Mouse (Mus musculus) forebrain, embryonic 16.5 days (tissue): ENCODE results near the gene Kntc1. TPM values are rescaled to one million over a fixed set of nuclear protein-coding genes. Genes with fewer than 3 reads are reported as not detected.

Experiments
- ATAC-seq: fragments of 200-750 bp; cut with Nextera tagmentation; 2 replicates; pipeline ENCODE4 v1.8.0; 2017; ENCODE audit warnings: mild to moderate bottlenecking, moderate library complexity
- H3K27ac ChIP-seq: fragments of 300-500 bp; sonication (generic); 2 replicates; pipeline ENCODE4 v1.5.1; 2014; ENCODE audit warnings: low read length, control low read depth
- H3K27me3 ChIP-seq: fragments of 300-500 bp; sonication (generic); replicated peaks from 2 replicates; pipeline ENCODE4 v1.6.1; 2014; ENCODE audit warnings: low read length; ENCODE audit not compliant: control insufficient read depth, insufficient read depth
- H3K36me3 ChIP-seq: fragments of 300-500 bp; sonication (generic); 2 replicates; pipeline ENCODE4 v1.6.1; 2014; ENCODE audit not compliant: control insufficient read depth, insufficient read depth
- H3K4me1 ChIP-seq: fragments of 300-500 bp; sonication (generic); replicated peaks from 2 replicates; pipeline ENCODE4 v1.6.1; 2014; ENCODE audit warnings: low read length; ENCODE audit not compliant: control insufficient read depth, insufficient read depth
- H3K4me2 ChIP-seq: fragments of 300-500 bp; sonication (generic); 2 replicates; pipeline ENCODE4 v1.6.1; 2014; ENCODE audit warnings: mild to moderate bottlenecking, low read length, control low read depth
- H3K4me3 ChIP-seq: fragments of 300-500 bp; sonication (generic); replicated peaks from 2 replicates; pipeline ENCODE4 v1.5.1; 2014; ENCODE audit warnings: mild to moderate bottlenecking, low read length, control low read depth
- H3K9ac ChIP-seq: fragments of 300-500 bp; sonication (generic); replicated peaks from 2 replicates; pipeline ENCODE4 v1.6.1; 2014; ENCODE audit warnings: low read depth, low read length, control low read depth
- H3K9me3 ChIP-seq: fragments of 300-500 bp; sonication (generic); 2 replicates; pipeline ENCODE4 v1.6.1; 2016; ENCODE audit warnings: low read length; ENCODE audit not compliant: control insufficient read depth
- WGBS: fragments of 180-500 bp; shearing (Covaris S2); extraction: QIAGEN DNeasy Blood & Tissue Kit; methylation state at CpG from one replicate; pipeline ENCODE4 v1.1.7; 2014; 5-methylcytosine and 5-hydroxymethylcytosine counted together
- polyA plus RNA-seq: library from polyadenylated mRNA; unstranded; fragments of >200 nt; fragmentation: Nextera tagmentation; extraction: Ambion mirVana; gene quantifications from 2 replicates; pipeline ENCODE4 v1.2.1, GENCODE M21; 2015

Gene Kntc1
- polyA plus RNA-seq, 1 experiment from 2014 or later, result 12.8 TPM

DNA sequence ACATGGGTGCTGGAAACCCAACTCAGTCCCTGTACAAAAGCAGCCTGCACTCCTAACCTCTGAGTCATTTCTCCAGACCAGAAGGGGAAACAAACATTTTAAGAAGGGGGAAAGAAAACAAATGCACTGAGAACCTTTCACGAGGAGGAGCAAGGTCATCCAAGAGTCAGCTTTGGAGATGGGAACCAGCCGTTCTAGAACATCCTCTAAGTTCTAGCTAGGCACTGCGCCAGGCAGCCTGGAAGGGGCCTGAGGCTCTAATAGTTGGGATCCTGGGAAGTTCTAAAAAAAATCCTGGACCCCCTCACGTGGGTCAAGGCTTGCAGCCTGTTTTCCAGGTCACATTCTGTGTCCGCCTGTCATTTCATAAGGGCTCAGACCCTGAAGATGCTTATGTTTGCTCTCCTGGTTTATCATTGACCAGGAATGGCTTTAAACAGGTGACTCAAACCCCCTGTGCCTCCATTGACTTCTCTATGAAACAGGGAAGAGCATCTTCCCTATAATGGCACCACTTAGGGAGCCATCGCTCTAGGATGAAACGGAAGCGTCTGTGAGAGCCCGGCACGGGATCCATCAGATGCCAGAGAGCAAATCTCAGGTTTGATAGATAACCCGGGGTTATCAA is 104.5 kb downstream of the Kntc1 start:
- H3K36me3 ChIP-seq, result no peaks in the 10 kb centered on the region
- H3K27ac ChIP-seq, result no peak overlapping the region
- no peak overlapping the region for H3K9ac ChIP-seq
- H3K9me3 ChIP-seq, result no peaks in the 10 kb centered on the region
- H3K4me1 ChIP-seq, result no peaks in the 10 kb centered on the region
- WGBS, result 88% methylated on average over 11 of the region's 11 CpGs
- ATAC-seq, result no peak
- no peaks in the 10 kb centered on the region for H3K27me3 ChIP-seq
- H3K4me2 ChIP-seq, result no peak overlapping the region
- no peak overlapping the region for H3K4me3 ChIP-seq

DNA sequence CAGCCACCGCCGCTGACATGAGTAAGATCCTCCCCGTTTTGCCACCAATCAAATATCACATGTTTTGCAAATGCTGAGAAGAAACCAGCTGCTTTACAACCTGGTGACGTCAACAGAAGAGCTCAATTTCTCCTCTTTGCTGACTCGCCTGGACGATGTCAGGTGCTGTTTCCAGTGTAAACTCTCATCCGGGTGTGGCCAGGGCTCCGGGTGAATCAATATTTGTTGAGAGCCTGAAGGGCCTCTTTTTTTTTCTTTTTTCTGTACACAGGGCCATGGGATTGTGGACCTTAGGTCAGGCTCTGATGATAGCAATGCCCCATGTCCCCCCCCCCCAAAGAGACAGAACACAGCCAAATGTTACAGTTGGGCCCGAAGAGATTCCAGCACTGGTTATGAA is 105.0 kb downstream of the Kntc1 start:
- no peak overlapping the region for H3K4me3 ChIP-seq
- no peak overlapping the region for H3K27ac ChIP-seq
- 87% methylated on average over 9 of the region's 9 CpGs for WGBS
- H3K9ac ChIP-seq, result no peak overlapping the region
- no peak for ATAC-seq
- H3K9me3 ChIP-seq, result no peaks in the 10 kb centered on the region
- H3K27me3 ChIP-seq, result no peaks in the 10 kb centered on the region
- H3K36me3 ChIP-seq, result no peaks in the 10 kb centered on the region
- H3K4me1 ChIP-seq, result no peaks in the 10 kb centered on the region
- H3K4me2 ChIP-seq, result no peak overlapping the region

DNA sequence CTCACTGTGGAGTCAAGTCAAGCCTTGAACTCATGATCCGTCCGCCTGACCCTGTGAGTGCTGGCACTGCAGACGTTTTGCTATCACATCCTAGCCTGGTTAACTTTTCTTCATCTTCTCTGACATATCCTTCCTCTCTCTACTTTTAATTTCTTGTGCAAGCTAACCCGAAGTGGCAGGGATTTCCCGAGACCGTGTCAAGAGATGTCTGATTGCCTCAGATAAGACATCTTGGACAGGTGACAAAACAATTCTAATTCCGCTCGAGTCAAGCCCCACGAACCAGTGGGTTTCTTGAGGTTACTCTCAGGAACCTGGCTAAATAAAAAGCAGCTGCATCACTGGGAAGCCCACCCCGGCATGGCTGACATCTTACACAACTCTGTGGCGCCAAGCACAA is 109.3 kb downstream of the Kntc1 start:
- no peaks in the 10 kb centered on the region for H3K36me3 ChIP-seq
- ATAC-seq, result no peak
- H3K9ac ChIP-seq, result no peak overlapping the region
- no peak overlapping the region for H3K4me2 ChIP-seq
- H3K27me3 ChIP-seq, result no peaks in the 10 kb centered on the region
- H3K4me3 ChIP-seq, result no peak overlapping the region
- H3K9me3 ChIP-seq, result no peaks in the 10 kb centered on the region
- H3K4me1 ChIP-seq, result no peaks in the 10 kb centered on the region
- H3K27ac ChIP-seq, result no peak overlapping the region
- WGBS, result 88% methylated on average over 11 of the region's 11 CpGs

DNA sequence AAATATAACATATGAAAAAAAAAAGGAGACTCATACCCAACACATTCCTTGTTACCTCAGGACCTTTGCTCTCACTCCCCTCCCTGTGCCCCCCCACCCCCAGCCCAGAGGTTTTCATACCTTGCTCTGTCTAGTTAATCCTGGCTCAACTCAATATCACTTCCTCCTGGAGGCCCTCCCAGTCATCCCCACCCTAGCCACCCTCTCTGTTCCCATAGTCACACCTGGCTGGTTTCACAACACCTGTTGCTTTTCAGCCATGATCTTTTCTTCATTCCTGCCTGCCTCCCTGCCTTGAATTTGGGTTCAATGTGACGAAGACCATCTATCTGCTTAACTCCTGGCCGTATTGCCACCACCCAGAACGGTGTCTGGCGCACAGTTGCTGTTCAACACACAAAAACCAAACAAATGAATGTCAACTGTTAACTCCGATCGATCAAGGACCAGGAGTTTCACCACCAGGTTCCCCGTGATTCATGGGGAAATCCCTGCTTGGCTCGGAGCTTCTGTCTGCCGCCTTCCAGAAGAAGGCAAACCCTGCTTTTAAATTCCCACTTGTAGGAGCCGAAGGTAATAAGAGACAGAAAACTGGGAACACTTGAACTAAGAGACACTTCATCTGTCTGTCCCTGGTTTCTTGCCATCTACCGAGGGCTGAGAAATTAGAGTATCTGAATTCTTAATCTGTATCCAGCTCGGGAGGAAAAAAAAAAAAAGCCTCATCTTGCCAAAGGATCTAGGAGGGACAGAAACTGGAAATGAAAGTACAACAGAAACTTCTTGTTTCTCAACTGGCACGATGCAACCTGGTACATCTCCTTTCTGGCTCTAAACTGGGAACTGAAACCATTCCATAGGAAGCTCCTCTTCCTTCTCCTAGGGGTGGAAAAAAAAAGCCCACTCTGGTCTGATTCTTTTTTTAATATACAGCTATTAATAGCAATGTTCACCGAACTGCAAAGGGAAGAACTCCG is 113.1 kb downstream of the Kntc1 start:
- H3K27me3 ChIP-seq, result no peaks in the 10 kb centered on the region
- no peaks in the 10 kb centered on the region for H3K36me3 ChIP-seq
- no peak overlapping the region for H3K9ac ChIP-seq
- WGBS, result 84% methylated on average over 15 of the region's 15 CpGs
- ATAC-seq, result no peak
- H3K9me3 ChIP-seq, result no peaks in the 10 kb centered on the region
- H3K4me1 ChIP-seq, result no peaks in the 10 kb centered on the region
- no peak overlapping the region for H3K4me3 ChIP-seq
- H3K27ac ChIP-seq, result no peak overlapping the region
- H3K4me2 ChIP-seq, result no peak overlapping the region

DNA sequence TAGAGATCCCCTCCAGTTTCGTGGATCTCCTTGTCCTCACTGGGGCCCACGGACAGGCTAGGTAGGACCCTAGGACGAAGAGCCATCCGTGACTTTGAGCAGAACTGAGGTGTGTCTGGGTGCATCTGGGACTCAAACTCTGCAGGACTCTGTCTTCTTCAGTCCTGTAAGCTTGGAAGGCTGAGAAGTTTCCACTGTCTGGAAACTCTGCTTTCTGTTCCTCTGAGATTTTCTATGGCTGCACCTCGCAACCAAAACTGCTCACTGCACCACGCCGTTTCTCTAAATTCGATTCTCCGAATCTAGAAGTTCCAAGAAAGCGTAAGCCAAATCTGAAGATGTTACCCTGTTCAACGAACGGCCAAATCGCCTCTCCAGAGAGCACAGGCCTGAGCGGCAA is 114.4 kb downstream of the Kntc1 start:
- H3K4me3 ChIP-seq, result no peak overlapping the region
- no peaks in the 10 kb centered on the region for H3K4me1 ChIP-seq
- ATAC-seq, result no peak
- H3K4me2 ChIP-seq, result no peak overlapping the region
- no peaks in the 10 kb centered on the region for H3K9me3 ChIP-seq
- H3K9ac ChIP-seq, result no peak overlapping the region
- WGBS, result 88% methylated on average over 14 of the region's 14 CpGs
- H3K27me3 ChIP-seq, result no peaks in the 10 kb centered on the region
- H3K27ac ChIP-seq, result no peak overlapping the region
- H3K36me3 ChIP-seq, result no peaks in the 10 kb centered on the region

DNA sequence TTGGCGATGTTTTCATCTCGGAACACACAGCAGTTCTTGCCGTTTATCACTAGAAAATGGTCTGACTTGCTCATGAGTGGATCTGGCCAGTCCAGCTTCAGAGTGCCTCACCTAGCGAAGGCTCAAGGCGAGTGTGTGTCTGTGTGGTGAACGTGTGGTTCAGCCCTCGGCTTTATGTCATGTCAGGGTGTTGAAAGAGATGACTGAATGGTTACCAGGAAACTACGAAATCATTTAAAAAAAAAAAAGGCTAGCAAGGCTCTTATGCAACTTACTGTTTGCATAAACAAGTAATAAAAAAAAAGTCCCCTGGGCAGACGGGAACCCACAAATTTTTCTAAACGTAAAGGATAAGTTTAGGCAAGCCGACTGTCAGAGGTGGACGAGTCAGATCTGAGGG is 115.8 kb downstream of the Kntc1 start, which contains the start of gene Hcar2:
TSS of gene Hcar2 (minus strand) at position 135 of the 400 bp plus-strand sequence.
- H3K4me2 ChIP-seq, result no peak within 1 kb of the TSS
- no peak within 1 kb of the TSS for H3K4me3 ChIP-seq
- no peaks in the 10 kb centered on the region for H3K4me1 ChIP-seq
- no peaks in the 10 kb centered on the region for H3K9me3 ChIP-seq
- ATAC-seq, result no peak
- no peak within 1 kb of the TSS for H3K27ac ChIP-seq
- H3K27me3 ChIP-seq, result no peaks in the 10 kb centered on the region
- no peaks in the 10 kb centered on the region for H3K36me3 ChIP-seq
- 86% methylated on average over 12 of the region's 12 CpGs for WGBS
- H3K9ac ChIP-seq, result no peak within 1 kb of the TSS

DNA sequence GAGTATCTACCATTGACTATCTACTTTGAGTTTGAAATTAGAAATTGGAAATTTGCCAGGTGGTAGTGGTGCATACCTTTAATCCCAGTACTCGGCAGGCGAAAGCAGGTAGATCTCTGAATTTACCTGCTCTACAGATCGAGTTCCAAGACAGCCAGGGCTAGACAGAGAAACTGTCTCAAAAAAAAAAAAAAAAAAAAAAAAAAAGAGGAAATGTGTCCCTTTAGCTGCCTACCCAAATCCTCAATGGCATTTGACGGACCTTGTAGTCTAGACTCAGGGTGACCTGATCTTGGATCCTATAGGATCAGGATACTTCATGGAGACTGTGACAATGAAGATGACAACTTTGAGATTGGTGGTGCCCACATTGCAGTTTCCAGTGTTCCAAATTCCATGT is 116.9 kb downstream of the Kntc1 start:
- H3K27me3 ChIP-seq, result no peaks in the 10 kb centered on the region
- H3K4me2 ChIP-seq, result no peak overlapping the region
- H3K9ac ChIP-seq, result no peak overlapping the region
- ATAC-seq, result no peak
- H3K4me3 ChIP-seq, result no peak overlapping the region
- H3K36me3 ChIP-seq, result no peaks in the 10 kb centered on the region
- 89% methylated on average over 4 of the region's 4 CpGs for WGBS
- H3K9me3 ChIP-seq, result no peaks in the 10 kb centered on the region
- H3K27ac ChIP-seq, result no peak overlapping the region
- no peaks in the 10 kb centered on the region for H3K4me1 ChIP-seq

DNA sequence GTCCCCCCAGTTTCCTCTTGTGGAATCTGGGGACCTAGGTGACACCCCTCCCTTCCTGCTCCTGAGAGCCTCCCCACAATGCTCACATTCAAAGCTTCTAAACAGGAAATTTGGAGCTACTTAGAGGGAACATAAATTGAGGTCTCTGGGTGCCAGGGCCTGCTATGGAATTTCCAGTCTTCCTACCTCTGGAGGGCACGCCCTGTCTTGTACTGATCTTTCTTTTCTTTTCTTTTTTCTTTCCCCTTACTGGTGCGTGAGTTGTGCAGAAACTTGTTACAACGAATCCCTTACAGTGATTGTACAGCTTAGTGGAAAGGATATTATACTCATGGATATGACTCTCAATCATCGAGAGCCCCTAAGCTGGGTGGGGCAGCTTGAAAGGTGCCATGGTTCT is 120.1 kb downstream of the Kntc1 start:
- Histone ChIP-seq H3K27ac (no peak overlapping the region), H3K36me3 (no peaks in the 10 kb centered on the region), H3K4me3 (no peak overlapping the region), H3K9ac (no peak overlapping the region), H3K4me1 (no peaks in the 10 kb centered on the region), H3K27me3 (no peaks in the 10 kb centered on the region), H3K9me3 (no peaks in the 10 kb centered on the region), H3K4me2 (no peak overlapping the region)
- ATAC-seq, result no peak
- 89% methylated on average over 4 of the region's 4 CpGs for WGBS
